12 mouse cellular contexts compared by ENCODE assay signal in genomic region chr4:134937240-134938176, GRCm38 (mm10). TPM values are rescaled to one million over a fixed set of nuclear protein-coding genes. Genes with fewer than 3 reads are reported as not detected.
DNase-seq lines count a peak whose midpoint lies in the region; ATAC-seq lines count a peak whose summit lies in the region.
"Had no signal": no experiment of that assay in that cellular context is flagged by ENCODE, and none has a peak within 500 bp of the region (broad histone marks: within the 10 kb centered on the region; RNA-seq: fewer than 3 reads in every experiment).

No protein-coding gene starts in this region.

- no peak overlapping the region for H3K27ac ChIP-seq in kidney, embryonic 14.5 days (ENCODE audit: low read depth, low read length)
- H3K27ac ChIP-seq: hindbrain, embryonic 12.5 days; midbrain, embryonic 10.5 days; neural tube, embryonic 15.5 days had no signal

- peaks cover 2% of the 10 kb centered on the region for H3K4me1 ChIP-seq in kidney, embryonic 14.5 days (ENCODE audit: control insufficient read depth, insufficient read depth, low read length)
- H3K4me1 ChIP-seq: hindbrain, embryonic 12.5 days; midbrain, embryonic 10.5 days had no signal

- peak; percentile 46 for DNase-seq in adrenal gland, adult 2 months
- DNase-seq in adrenal gland, postnatal 4 days (ENCODE audit: low spot score in 2 of 2), result no peak
- DNase-seq in kidney, postnatal 14 days, result peak; percentile 51
- peak; percentile 29 for DNase-seq in brain, adult 2 months (ENCODE audit: low read depth, low spot score)
- DNase-seq in kidney, postnatal 25 days, result peak; percentile 64 to 79
- no peak for DNase-seq in right cerebral cortex, postnatal 10 days (ENCODE audit: low spot score in 2 of 2)
- DNase-seq in left cerebral cortex, postnatal 25 days (ENCODE audit: low spot score in 2 of 2), result no peak

- no peak overlapping the region for H3K9ac ChIP-seq in kidney, embryonic 14.5 days (ENCODE audit: low read depth, low read length)
- H3K9ac ChIP-seq: hindbrain, embryonic 12.5 days; neural tube, embryonic 15.5 days had no signal

- no peaks in the 10 kb centered on the region for H3K27me3 ChIP-seq in kidney, embryonic 14.5 days (ENCODE audit: control insufficient read depth, insufficient read depth, low read length)
- H3K27me3 ChIP-seq: Patski had no signal

- H3K36me3 ChIP-seq in kidney, embryonic 14.5 days (ENCODE audit: control insufficient read depth, insufficient read depth, low read length), result peaks cover 48% of the 10 kb centered on the region

- no peak overlapping the region for H3K4me2 ChIP-seq in kidney, embryonic 14.5 days (replicated peaks; ENCODE audit: low read depth, low read length)
- H3K4me2 ChIP-seq: hindbrain, embryonic 12.5 days; neural tube, embryonic 15.5 days had no signal

- 47% methylated on average over 17 of the region's 17 CpGs for WGBS in kidney, embryonic 14.5 days

- no peak overlapping the region for H3K4me3 ChIP-seq in kidney, embryonic 14.5 days (ENCODE audit: low read length)
- H3K4me3 ChIP-seq: hindbrain, embryonic 12.5 days; midbrain, embryonic 10.5 days; neural tube, embryonic 15.5 days had no signal

- no peak; the same call in 1 of the 2 replicates for ATAC-seq in kidney, embryonic 14.5 days (ENCODE audit: low FRiP score, low TSS enrichment)
- ATAC-seq: Patski had no signal

- intact Hi-C loops in left cerebral cortex, postnatal 25 days (cut with DNase I), result no loop called here

- no peaks in the 10 kb centered on the region for H3K9me3 ChIP-seq in kidney, embryonic 14.5 days (ENCODE audit: control insufficient read depth, low read length)
- H3K9me3 ChIP-seq: hindbrain, embryonic 12.5 days; midbrain, embryonic 10.5 days; neural tube, embryonic 15.5 days had no signal

RNA-seq across cellular contexts. Expression of gene Syf2, which starts 6.8 kb away (rescaled TPM):
- total RNA-seq in adrenal gland, adult 2 months (2021), result 10 to 100 TPM; 85.5 to 97.8 TPM
- 7.0 and 8.6 TPM in 2 replicates for polyA plus RNA-seq in adrenal gland, adult 2 months (2012; rRNA removed)
- 10 to 100 TPM; 82.4 to 93.3 TPM for total RNA-seq in adrenal gland, postnatal 4 days (2021)
- polyA plus RNA-seq in kidney, embryonic 14.5 days (2014; fragmentation: Nextera tagmentation; extraction: Ambion mirVana), result 77.3 and 90.1 TPM in 2 replicates
- total RNA-seq in left cerebral cortex, postnatal 25 days (2021), result 10 to 100 TPM; 51.0 to 52.7 TPM

RNA-seq across cellular contexts. Expression of gene Rsrp1, which starts 14.1 kb away (rescaled TPM):
- 100 to 1,000 TPM; 313 to 460 TPM for total RNA-seq in adrenal gland, adult 2 months (2021)
- 2,634 and 2,855 TPM in 2 replicates for polyA plus RNA-seq in adrenal gland, adult 2 months (2012; rRNA removed)
- 100 to 1,000 TPM; 365 to 381 TPM for total RNA-seq in adrenal gland, postnatal 4 days (2021)
- 339 and 370 TPM in 2 replicates for polyA plus RNA-seq in kidney, embryonic 14.5 days (2014; fragmentation: Nextera tagmentation; extraction: Ambion mirVana)
- total RNA-seq in left cerebral cortex, postnatal 25 days (2021), result 100 to 1,000 TPM; 230 to 267 TPM

RNA-seq across cellular contexts. Expression of gene Tmem50a, which starts 22.7 kb away (rescaled TPM):
- total RNA-seq in adrenal gland, adult 2 months (2021), result 100 to 1,000 TPM; 231 to 336 TPM
- polyA plus RNA-seq in adrenal gland, adult 2 months (2012; rRNA removed), result 150 and 191 TPM in 2 replicates
- 100 to 1,000 TPM; 214 to 225 TPM for total RNA-seq in adrenal gland, postnatal 4 days (2021)
- polyA plus RNA-seq in kidney, embryonic 14.5 days (2014; fragmentation: Nextera tagmentation; extraction: Ambion mirVana), result 156 and 163 TPM in 2 replicates
- total RNA-seq in left cerebral cortex, postnatal 25 days (2021), result 100 to 1,000 TPM; 115 to 119 TPM

Comparison
In these comparisons a context has a peak if more than half of its experiments do, and no peak if none do; other contexts are left out.
1. DNase-seq: peak in adrenal gland, adult 2 months (single experiment), kidney, postnatal 14 days (single experiment), brain, adult 2 months (single experiment) and kidney, postnatal 25 days (2 of 2); none in adrenal gland, postnatal 4 days (0 of 2), right cerebral cortex, postnatal 10 days (0 of 2) and left cerebral cortex, postnatal 25 days (0 of 2).